Mouse (Mus musculus) heart, adult 2 months (tissue): ENCODE results near the gene Rph3a. TPM values are rescaled to one million over a fixed set of nuclear protein-coding genes. Genes with fewer than 3 reads are reported as not detected.

ENCODE experiments used
- DNase-seq, 2 experiments: peaks; one replicate each; pipeline ENCODE4 v3.0.0; 2021
- H3K27ac ChIP-seq: fragments of 200-600 bp; 2 replicates; pipeline ENCODE4 v1.8.1; 2022
- H3K27me3 ChIP-seq: fragments of 200-500 bp; 2 replicates; pipeline ENCODE4 v1.6.1; 2012; ENCODE audit warnings: mild to moderate bottlenecking, low read length, inconsistent platforms, mixed read lengths; ENCODE audit not compliant: control insufficient read depth, insufficient read depth
- H3K36me3 ChIP-seq: fragments of 200-500 bp; 2 replicates; pipeline ENCODE4 v1.6.1; 2012; ENCODE audit warnings: low read length, inconsistent platforms; ENCODE audit not compliant: control insufficient read depth, insufficient read depth
- H3K4me1 ChIP-seq: fragments of 200-500 bp; 2 replicates; pipeline ENCODE4 v1.6.1; 2011; ENCODE audit warnings: low read length; ENCODE audit not compliant: control insufficient read depth, insufficient read depth
- H3K4me3 ChIP-seq: fragments of 200-600 bp; 2 replicates; pipeline ENCODE4 v1.8.1; 2022
- H3K79me2 ChIP-seq: fragments of 200-500 bp; replicated peaks from 2 replicates; pipeline ENCODE4 v1.6.1; 2012; ENCODE audit warnings: mild to moderate bottlenecking, inconsistent platforms, low read length, moderate library complexity, mixed read lengths; ENCODE audit not compliant: control insufficient read depth, insufficient read depth
- H3K9ac ChIP-seq: fragments of 200-500 bp; 2 replicates; pipeline ENCODE4 v1.6.1; 2012; ENCODE audit warnings: low read depth, mild to moderate bottlenecking, control low read depth, inconsistent platforms, low read length, mixed read lengths
- CTCF ChIP-seq: fragments of 200-600 bp; IDR thresholded peaks from 2 replicates; pipeline ENCODE4 v1.8.1; 2022; ENCODE audit warnings: antibody characterized with exemption, mild to moderate bottlenecking, moderate library complexity
- EP300 ChIP-seq: fragments of 200-500 bp; IDR thresholded peaks from 2 replicates; pipeline ENCODE4 v1.6.1; 2011; ENCODE audit warnings: low read depth, low read length, control low read depth; ENCODE audit not compliant: insufficient read depth
- POLR2A ChIP-seq: fragments of 200-500 bp; IDR thresholded peaks from 2 replicates; pipeline ENCODE4 v1.6.1; 2011; ENCODE audit warnings: mild to moderate bottlenecking, low read depth, low read length, control low read depth; ENCODE audit not compliant: insufficient read depth
- WGBS: fragments of 180-500 bp; shearing (Covaris S2); methylation state at CpG from one replicate; pipeline ENCODE4 v1.1.7; 2018; 5-methylcytosine and 5-hydroxymethylcytosine counted together
- intact Hi-C: fragments of 180-260 bp; cut with DNase I; formaldehyde crosslinking; loops from one replicate; pipeline ENCODE4 v1.15.1; 2025
- polyA plus RNA-seq: library from polyadenylated mRNA; depleted of rRNA; stranded (reverse); fragments of >200 nt; gene quantifications from 2 replicates; pipeline ENCODE4 v1.2.3, GENCODE M21; 2012
- total RNA-seq, 2 experiments: library from RNA; stranded (reverse); gene quantifications; 2 replicates each; pipeline ENCODE4 v1.2.3; 2021

Rph3a gene
- total and polyA plus RNA-seq, 3 experiments = not detected

DNA sequence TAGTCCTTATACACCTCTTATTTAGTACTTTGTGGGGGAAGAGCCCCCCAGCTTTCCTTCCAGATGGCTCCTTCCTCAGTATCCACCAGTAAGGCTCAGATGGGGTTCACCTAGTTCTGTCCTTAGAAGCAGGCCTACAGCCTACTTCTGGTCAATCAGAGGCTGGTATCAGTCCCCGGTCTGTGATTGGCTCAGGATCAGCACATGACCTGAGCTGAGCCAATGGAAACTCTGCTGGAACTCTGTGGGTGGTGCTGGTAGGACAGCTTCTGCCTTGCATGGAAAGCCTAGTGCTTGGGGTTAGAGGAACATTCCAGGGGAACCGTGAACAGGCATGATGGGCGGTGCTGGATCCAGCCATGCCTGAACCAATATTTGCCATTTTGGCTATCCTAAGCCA, 21.5 kb downstream of the Rph3a start:
- DNase-seq = no peak
- no peak overlapping the region for H3K9ac ChIP-seq
- WGBS = 86% methylated on average over 3 of the region's 3 CpGs
- H3K4me1 ChIP-seq = no peaks in the 10 kb centered on the region
- H3K27me3 ChIP-seq = no peaks in the 10 kb centered on the region
- no peak for TF ChIP-seq POLR2A
- no peaks in the 10 kb centered on the region for H3K36me3 ChIP-seq
- H3K4me3 ChIP-seq = no peak overlapping the region
- no peak overlapping the region for H3K27ac ChIP-seq
- intact Hi-C loops = no loop called here
- H3K79me2 ChIP-seq = no peaks in the 10 kb centered on the region

- H3K36me3 ChIP-seq = no peaks in the 10 kb centered on the region
- no peak overlapping the region for H3K27ac ChIP-seq
- H3K4me3 ChIP-seq = no peak overlapping the region
- whole genome bisulfite sequencing = 70% methylated on average over 1 of the region's 1 CpGs
- no peak for DNase-seq
- H3K9ac ChIP-seq = no peak overlapping the region
- peak; percentile 24; the same call in 1 of the 2 replicates for TF ChIP-seq CTCF
- no peak for TF ChIP-seq POLR2A
- no peak for TF ChIP-seq EP300
- H3K79me2 ChIP-seq = no peaks in the 10 kb centered on the region
- H3K4me1 ChIP-seq = no peaks in the 10 kb centered on the region
- intact Hi-C loops = no loop called here
- no peaks in the 10 kb centered on the region for H3K27me3 ChIP-seq
Observed at GRCm38 (mm10) chr5:120983029-120983428, 26.9 kb downstream of the Rph3a start.

- Histone ChIP-seq H3K27me3 (no peaks in the 10 kb centered on the region), H3K4me3 (no peak overlapping the region), H3K4me1 (no peaks in the 10 kb centered on the region), H3K79me2 (no peaks in the 10 kb centered on the region), H3K27ac (no peak overlapping the region), H3K36me3 (no peaks in the 10 kb centered on the region), H3K9ac (no peak overlapping the region)
- 90% methylated on average over 11 of the region's 11 CpGs for WGBS
- DNase-seq = no peak
- intact Hi-C loops = no loop called here
- no peak for TF ChIP-seq EP300
- TF ChIP-seq POLR2A = no peak
- no peak for TF ChIP-seq CTCF
Observed at GRCm38 (mm10) chr5:120981211-120981610, 28.7 kb downstream of the Rph3a start.

DNA sequence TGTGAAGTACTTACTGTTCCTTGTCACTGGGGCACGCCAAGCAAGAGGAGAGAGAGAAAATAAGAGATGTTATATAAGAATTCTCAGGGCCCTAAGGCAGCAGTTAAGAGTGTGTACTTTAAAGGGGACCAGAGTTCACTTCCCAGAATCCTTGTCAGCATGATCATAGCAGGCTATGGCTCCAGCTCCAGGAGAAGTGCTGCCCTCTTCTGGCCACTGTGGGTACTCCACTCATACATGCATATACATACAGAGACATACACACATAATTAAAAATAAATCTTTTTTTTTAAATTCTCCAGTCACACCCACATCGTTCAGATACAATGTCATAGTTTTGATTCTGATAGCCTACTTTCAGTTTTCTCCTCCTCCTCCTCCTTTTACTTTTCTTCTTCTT, 29.8 kb downstream of the Rph3a start:
- 0 out of 2 replicates have a peak, but pooled peaks have one; percentile 17 for TF ChIP-seq CTCF
- no peak for TF ChIP-seq EP300
- intact Hi-C loops = no loop called here
- Histone ChIP-seq H3K9ac (no peak overlapping the region), H3K27me3 (no peaks in the 10 kb centered on the region), H3K36me3 (no peaks in the 10 kb centered on the region), H3K4me1 (no peaks in the 10 kb centered on the region), H3K27ac (no peak overlapping the region), H3K4me3 (no peak overlapping the region), H3K79me2 (no peaks in the 10 kb centered on the region)
- DNase-seq = no peak
- 82% methylated on average over 2 of the region's 2 CpGs for WGBS

GRCm38 (mm10) chr5:120976138-120976537, 33.8 kb downstream of the Rph3a start:
- no peaks in the 10 kb centered on the region for H3K4me1 ChIP-seq
- WGBS = 38% methylated on average over 3 of the region's 3 CpGs
- intact Hi-C loops = no loop called here
- DNase-seq = no peak
- H3K27ac ChIP-seq = no peak overlapping the region
- TF ChIP-seq EP300 (no peak), CTCF (no peak), POLR2A (no peak)
- H3K4me3 ChIP-seq = no peak overlapping the region
- no peaks in the 10 kb centered on the region for H3K79me2 ChIP-seq
- H3K9ac ChIP-seq = no peak overlapping the region
- H3K27me3 ChIP-seq = no peaks in the 10 kb centered on the region
- no peaks in the 10 kb centered on the region for H3K36me3 ChIP-seq

GRCm38 (mm10) chr5:120974522-120974921, 35.4 kb downstream of the Rph3a start:
- TF ChIP-seq POLR2A (no peak), CTCF (no peak), EP300 (no peak)
- Histone ChIP-seq H3K36me3 (no peaks in the 10 kb centered on the region), H3K27ac (no peak overlapping the region), H3K4me3 (no peak overlapping the region), H3K79me2 (no peaks in the 10 kb centered on the region), H3K9ac (no peak overlapping the region), H3K27me3 (no peaks in the 10 kb centered on the region), H3K4me1 (no peaks in the 10 kb centered on the region)
- 49% methylated on average over 8 of the region's 8 CpGs for WGBS
- intact Hi-C loops = no loop called here
- no peak for DNase-seq

DNA sequence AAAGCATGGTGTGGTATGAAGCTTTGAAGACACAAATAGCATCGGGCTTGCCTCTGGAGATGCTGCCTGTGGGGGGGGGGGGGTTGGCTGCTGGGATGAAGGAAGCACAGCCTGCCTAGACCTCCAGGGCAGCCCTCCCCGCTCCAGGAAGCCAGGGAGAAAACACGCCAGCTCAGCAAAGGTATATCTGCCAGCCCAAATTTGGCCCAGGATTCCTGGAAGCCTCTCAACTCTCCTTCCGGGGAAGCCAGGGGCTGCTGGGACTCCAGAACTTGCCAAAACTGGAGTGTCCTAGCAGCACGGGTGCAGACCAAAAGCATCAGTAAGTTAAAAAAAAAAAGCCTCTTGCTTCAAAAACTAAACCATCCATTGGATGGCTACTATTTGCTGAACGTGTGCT, 37.6 kb downstream of the Rph3a start:
- H3K4me3 ChIP-seq = no peak overlapping the region
- H3K4me1 ChIP-seq = no peaks in the 10 kb centered on the region
- WGBS = 49% methylated on average over 6 of the region's 6 CpGs
- H3K27ac ChIP-seq = no peak overlapping the region
- intact Hi-C loops = no loop called here
- H3K79me2 ChIP-seq = no peaks in the 10 kb centered on the region
- no peak for DNase-seq
- no peaks in the 10 kb centered on the region for H3K36me3 ChIP-seq
- no peak overlapping the region for H3K9ac ChIP-seq
- no peak for TF ChIP-seq CTCF
- TF ChIP-seq POLR2A = no peak
- no peak for TF ChIP-seq EP300
- H3K27me3 ChIP-seq = no peaks in the 10 kb centered on the region
